Mouse (Mus musculus): ENCODE results near the gene Bank1.

Bank1 gene

GRCm38 (mm10) chr3:136007081-136007828, 318.6 kb downstream of the Bank1 start:
- DNase-seq (ENCODE audit: low spot score) = no peak

All from T-cell, adult 2 months (primary cell).